Mouse (Mus musculus) MEL (cell line): ENCODE data around the gene Rag2. TPM values are rescaled to one million over a fixed set of nuclear protein-coding genes. Genes with fewer than 3 reads are reported as not detected.

Experiments used
- DNase-seq: peaks from one replicate; pipeline ENCODE4 v3.0.0; 2011; ENCODE audit warnings: low read depth, low spot score
- H3K27ac ChIP-seq: 2 replicates; pipeline ENCODE4 v1.5.1; 2012; ENCODE audit warnings: low read depth, mild to moderate bottlenecking, control low read depth, low read length, moderate library complexity; ENCODE audit not compliant: control insufficient read depth
- H3K27me3 ChIP-seq, 2 experiments: fragments of 150-350 bp in 1 of 2; sonication (generic) in 1 of 2; 2 replicates each; pipeline ENCODE4 v1.6.1; 2012; ENCODE audit warnings: low read length in 2 of 2, mild to moderate bottlenecking in 2 of 2, improper control_type of control experiment in 1 of 2, moderate library complexity in 1 of 2; ENCODE audit not compliant: insufficient read depth in 2 of 2, control insufficient read depth in 1 of 2
- H3K36me3 ChIP-seq, 2 experiments: 2 replicates each; pipeline ENCODE4 v1.6.1; 2012 to 2014; ENCODE audit warnings: low read length in 2 of 2, improper control_type of control experiment in 1 of 2, inconsistent platforms in 1 of 2, mild to moderate bottlenecking in 1 of 2; ENCODE audit not compliant: insufficient read depth in 2 of 2, control insufficient read depth in 1 of 2
- H3K4me1 ChIP-seq, 2 experiments: fragments of 150-350 bp in 1 of 2; sonication (generic) in 1 of 2; 2 replicates each; pipeline ENCODE4 v1.6.1; 2012; ENCODE audit warnings: low read length in 2 of 2, improper control_type of control experiment in 1 of 2, mild to moderate bottlenecking in 1 of 2; ENCODE audit not compliant: insufficient read depth in 2 of 2, control insufficient read depth in 1 of 2
- H3K4me3 ChIP-seq, 2 experiments: fragments of 150-350 bp in 1 of 2; sonication (generic) in 1 of 2; 2 replicates each; pipeline ENCODE4 v1.5.1; 2012; ENCODE audit warnings: low read depth in 2 of 2, low read length in 2 of 2, mild to moderate bottlenecking in 2 of 2, moderate library complexity in 2 of 2, control low read depth in 1 of 2, improper control_type of control experiment in 1 of 2; ENCODE audit not compliant: control insufficient read depth in 1 of 2, insufficient read depth in 1 of 2
- H3K79me2 ChIP-seq: 2 replicates; pipeline ENCODE4 v1.6.1; 2012; ENCODE audit warnings: mild to moderate bottlenecking, low read length, moderate library complexity; ENCODE audit not compliant: control insufficient read depth, poor library complexity, insufficient read depth
- H3K9ac ChIP-seq: 2 replicates; pipeline ENCODE4 v1.6.1; 2012; ENCODE audit warnings: low read depth, mild to moderate bottlenecking, control low read depth, low read length, moderate library complexity; ENCODE audit not compliant: control insufficient read depth, poor library complexity, severe bottlenecking
- H3K9me3 ChIP-seq: fragments of 150-350 bp; sonication (generic); replicated peaks from 2 replicates; pipeline ENCODE4 v1.6.1; 2012; ENCODE audit warnings: mild to moderate bottlenecking, low read length, improper control_type of control experiment, moderate library complexity; ENCODE audit not compliant: insufficient read depth
- BHLHE40 ChIP-seq: IDR thresholded peaks from 2 replicates; pipeline ENCODE4 v1.6.1; 2012; ENCODE audit warnings: low read depth, mild to moderate bottlenecking, inconsistent platforms, low read length, improper control_type of control experiment, borderline replicate concordance
- CHD2 ChIP-seq: IDR thresholded peaks from 2 replicates; pipeline ENCODE4 v1.6.1; 2011; ENCODE audit warnings: low read length, improper control_type of control experiment
- E2F4 ChIP-seq: IDR thresholded peaks from 2 replicates; pipeline ENCODE4 v1.6.1; 2011; ENCODE audit warnings: low read depth, low read length, improper control_type of control experiment, borderline replicate concordance
- ELF1 ChIP-seq: IDR thresholded peaks from 2 replicates; pipeline ENCODE4 v1.6.1; 2014; ENCODE audit warnings: low read depth, mild to moderate bottlenecking, inconsistent platforms, low read length, improper control_type of control experiment, moderate library complexity
- EP300 ChIP-seq, 2 experiments: IDR thresholded peaks; 2 replicates each; pipeline ENCODE4 v1.6.1; 2011; ENCODE audit warnings: improper control_type of control experiment in 2 of 2, low read length in 2 of 2, low read depth in 1 of 2, mild to moderate bottlenecking in 1 of 2
- GABPA ChIP-seq: IDR thresholded peaks from 2 replicates; pipeline ENCODE4 v1.6.1; 2012; ENCODE audit warnings: low read depth, mild to moderate bottlenecking, inconsistent platforms, low read length, improper control_type of control experiment, moderate library complexity
- HCFC1 ChIP-seq: IDR thresholded peaks from 2 replicates; pipeline ENCODE4 v1.6.1; 2012; ENCODE audit warnings: low read depth, mild to moderate bottlenecking, inconsistent platforms, low read length, improper control_type of control experiment, moderate library complexity
- MAX ChIP-seq: IDR thresholded peaks from 2 replicates; pipeline ENCODE4 v1.6.1; 2011; ENCODE audit warnings: low read length, improper control_type of control experiment
- MAZ ChIP-seq: IDR thresholded peaks from 2 replicates; pipeline ENCODE4 v1.6.1; 2012; ENCODE audit warnings: low read depth, mild to moderate bottlenecking, inconsistent platforms, low read length, improper control_type of control experiment
- MEF2A ChIP-seq: IDR thresholded peaks from 2 replicates; pipeline ENCODE4 v1.6.1; 2014; ENCODE audit warnings: low read depth, mild to moderate bottlenecking, inconsistent platforms, low read length, improper control_type of control experiment; ENCODE audit not compliant: poor library complexity, insufficient replicate concordance, severe bottlenecking; ENCODE audit errors: extremely low read depth
- MXI1 ChIP-seq: IDR thresholded peaks from 2 replicates; pipeline ENCODE4 v1.6.1; 2011; ENCODE audit warnings: mild to moderate bottlenecking, low read depth, low read length, improper control_type of control experiment
- NRF1 ChIP-seq: IDR thresholded peaks from 2 replicates; pipeline ENCODE4 v1.6.1; 2014; ENCODE audit warnings: low read depth, mild to moderate bottlenecking, inconsistent platforms, low read length, improper control_type of control experiment, moderate library complexity; ENCODE audit not compliant: poor library complexity, insufficient read depth, severe bottlenecking
- POLR2A ChIP-seq, 2 experiments: IDR thresholded peaks; 2 replicates each; pipeline ENCODE4 v1.6.1; 2011 to 2012; ENCODE audit warnings: low read length in 2 of 2, mild to moderate bottlenecking in 2 of 2, control low read depth in 1 of 2, improper control_type of control experiment in 1 of 2, low read depth in 1 of 2, moderate library complexity in 1 of 2; ENCODE audit not compliant: control insufficient read depth in 1 of 2, insufficient read depth in 1 of 2, poor library complexity in 1 of 2
- POLR2AphosphoS2 ChIP-seq: IDR thresholded peaks from 2 replicates; pipeline ENCODE4 v1.6.1; 2011; ENCODE audit warnings: low read length, improper control_type of control experiment
- RCOR1 ChIP-seq: IDR thresholded peaks from 2 replicates; pipeline ENCODE4 v1.6.1; 2012; ENCODE audit warnings: low read depth, mild to moderate bottlenecking, inconsistent platforms, low read length, improper control_type of control experiment
- UBTF ChIP-seq: IDR thresholded peaks from 2 replicates; pipeline ENCODE4 v1.6.1; 2012; ENCODE audit warnings: low read depth, mild to moderate bottlenecking, inconsistent platforms, low read length, improper control_type of control experiment, moderate library complexity, borderline replicate concordance; ENCODE audit not compliant: insufficient read depth
- USF1 ChIP-seq: IDR thresholded peaks from 2 replicates; pipeline ENCODE4 v1.6.1; 2014; ENCODE audit warnings: low read depth, mild to moderate bottlenecking, inconsistent platforms, low read length, improper control_type of control experiment, moderate library complexity
- ZKSCAN1 ChIP-seq: IDR thresholded peaks from 2 replicates; pipeline ENCODE4 v1.6.1; 2012; ENCODE audit warnings: low read depth, mild to moderate bottlenecking, inconsistent platforms, low read length, improper control_type of control experiment, moderate library complexity
- polyA plus RNA-seq, 2 experiments: library from polyadenylated mRNA; stranded (reverse) in 1 of 2; unstranded in 1 of 2; fragments of >175 nt in 1 of 2; fragments of >200 nt in 1 of 2; gene quantifications; 2 replicates each; pipeline versions ENCODE4 v1.2.1 to v1.2.4; 2012; ENCODE audit warnings: low replicate concordance in 2 of 2, low read depth in 1 of 2; ENCODE audit not compliant: insufficient read length in 2 of 2, insufficient read depth in 1 of 2, missing spikeins in 1 of 2
- total RNA-seq: library from RNA; depleted of rRNA; stranded (reverse); fragments of 300-350 nt; gene quantifications from 2 replicates; pipeline ENCODE4 v1.2.3, GENCODE M21; 2012

Gene Rag2
- total and polyA plus RNA-seq, 3 experiments: not detected

DNA sequence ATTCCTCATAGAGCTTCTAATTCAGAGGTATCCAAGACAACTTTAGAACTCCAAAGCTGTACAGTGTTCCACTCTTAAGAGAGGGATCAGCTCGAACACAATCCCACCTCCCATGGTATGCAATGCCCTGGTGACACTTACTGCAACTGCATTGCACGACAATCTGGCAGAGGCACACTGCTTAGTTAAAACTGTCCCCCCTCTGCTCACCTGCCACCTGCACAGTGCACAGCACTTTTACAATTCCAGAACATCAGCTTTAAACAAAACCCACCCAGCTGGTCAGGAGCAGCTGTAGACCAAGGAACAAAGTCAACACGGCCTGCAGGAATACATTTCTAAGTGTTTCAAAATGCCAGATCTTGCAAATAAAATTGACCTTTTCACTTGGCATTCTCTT lies 3.6 kb upstream of the Rag2 start:
- TF ChIP-seq NRF1 (no peak), MAX (no peak), ELF1 (no peak), CHD2 (no peak)
- peaks cover 5 to 12% of the 10 kb centered on the region in 2 experiments for H3K4me1 ChIP-seq
- no peak overlapping the region for H3K4me3 ChIP-seq

GRCm38 (mm10) chr2:101621611-101622010 lies 2.9 kb upstream of the Rag2 start:
- no peak overlapping the region for H3K27ac ChIP-seq
- H3K79me2 ChIP-seq: no peaks in the 10 kb centered on the region
- no peaks in the 10 kb centered on the region for H3K27me3 ChIP-seq
- H3K9ac ChIP-seq: 0 out of 2 replicates have a peak overlapping the region, but pooled peaks have one; percentile 22
- no peaks in the 10 kb centered on the region for H3K9me3 ChIP-seq
- peaks cover 0 to 13% of the 10 kb centered on the region in 2 experiments; a peak in 2 of 4 replicates for H3K36me3 ChIP-seq
- H3K4me1 ChIP-seq: peaks cover 5 to 12% of the 10 kb centered on the region in 2 experiments
- TF ChIP-seq BHLHE40: no peak
- TF ChIP-seq UBTF: no peak
- peak; percentile 38; the same call in 1 of the 2 replicates for TF ChIP-seq MXI1
- peak; percentile 30 to 45; a peak in 1 of 4 replicates for TF ChIP-seq EP300 (IDR thresholded peaks at IDR 0.05; ENCODE audit: low read depth in 1 of 2, low read length in 2 of 2)
- peak; percentile 22; the same call in 1 of the 2 replicates for TF ChIP-seq HCFC1
- no peak for TF ChIP-seq E2F4
- H3K4me3 ChIP-seq: peak overlapping the region in 1 of 2 experiments; percentile 28; a peak in 1 of 4 replicates
- peak; percentile 66 for DNase-seq

More for the DNA sequence above, 3.6 kb upstream of the Rag2 start:
- Histone ChIP-seq H3K9me3 (no peaks in the 10 kb centered on the region), H3K27me3 (no peaks in the 10 kb centered on the region), H3K36me3 (peaks cover 0 to 13% of the 10 kb centered on the region in 2 experiments; a peak in 2 of 4 replicates), H3K79me2 (no peaks in the 10 kb centered on the region), H3K9ac (no peak overlapping the region), H3K27ac (no peak overlapping the region)
- DNase-seq: no peak

DNA sequence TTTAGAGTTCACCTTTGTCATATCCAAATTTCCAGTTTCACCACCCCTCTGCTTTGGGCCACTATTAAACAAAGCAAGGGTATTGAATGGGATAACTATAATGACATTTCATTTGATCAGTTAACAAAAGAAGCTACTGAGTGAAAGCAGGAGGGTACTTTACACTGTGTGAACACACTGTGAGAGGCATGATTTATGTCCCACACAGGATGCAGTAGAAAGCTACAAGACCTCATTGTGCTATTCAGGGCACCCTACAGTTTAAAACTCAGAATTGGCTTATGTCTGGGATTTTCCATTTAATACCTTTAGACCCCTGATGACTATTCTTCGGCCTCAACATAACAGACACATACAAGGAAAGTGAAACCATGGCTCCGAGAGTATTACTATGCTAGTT lies 1.5 kb upstream of the Rag2 start:
- H3K79me2 ChIP-seq: no peaks in the 10 kb centered on the region
- no peak for DNase-seq
- H3K36me3 ChIP-seq: peaks cover 0 to 20% of the 10 kb centered on the region in 2 experiments; a peak in 2 of 4 replicates
- peaks cover 5 to 15% of the 10 kb centered on the region in 2 experiments for H3K4me1 ChIP-seq
- H3K9me3 ChIP-seq: no peaks in the 10 kb centered on the region
- TF ChIP-seq USF1 (no peak), MAZ (no peak), RCOR1 (no peak), ZKSCAN1 (no peak), GABPA (no peak), POLR2A (IDR thresholded peaks at IDR 0.05; ENCODE audit: control insufficient read depth in 1 of 2, insufficient read depth in 1 of 2, low read depth in 1 of 2, low read length in 2 of 2, poor library complexity in 1 of 2) (no peak), POLR2AphosphoS2 (no peak), MEF2A (no peak), EP300 (IDR thresholded peaks at IDR 0.05; ENCODE audit: low read depth in 1 of 2, low read length in 2 of 2) (no peak), UBTF (no peak)
- H3K4me3 ChIP-seq: no peak overlapping the region
- H3K27ac ChIP-seq: no peak overlapping the region
- H3K9ac ChIP-seq: no peak overlapping the region
- H3K27me3 ChIP-seq: no peaks in the 10 kb centered on the region
